Comparison of ENCODE assay signal across 19 mouse cellular contexts in the genomic region with DNA sequence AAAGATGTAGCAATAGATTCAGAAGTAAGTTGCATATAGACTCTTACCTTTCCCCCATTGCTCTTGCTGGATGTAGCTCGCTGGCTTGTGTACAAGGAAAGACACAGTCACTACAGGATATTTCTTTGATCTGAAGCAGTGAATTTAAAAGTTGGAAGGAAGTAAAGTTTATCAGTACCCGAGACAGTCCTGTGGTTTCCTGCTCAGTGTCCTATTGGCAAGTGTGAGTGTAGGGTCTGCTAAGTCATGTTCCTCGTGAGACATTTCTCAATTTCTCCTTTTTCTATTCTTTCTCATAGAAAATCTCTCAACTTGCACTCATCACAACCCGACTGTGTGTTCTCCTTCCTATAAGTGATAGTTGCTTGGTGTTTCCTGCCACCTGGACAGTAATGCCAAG. TPM values are rescaled to one million over a fixed set of nuclear protein-coding genes. Genes with fewer than 3 reads are reported as not detected.
"Had no signal": no experiment of that assay in that cellular context is flagged by ENCODE, and none has a peak within 500 bp of the region (broad histone marks: within the 10 kb centered on the region; RNA-seq: fewer than 3 reads in every experiment).

A gene (minus strand): TSS at position 91 of the 400 bp plus-strand sequence.

- ATAC-seq: liver, postnatal 0 days; midbrain, embryonic 15.5 days had no signal

- DNase-seq: kidney, adult 18-20 months; kidney, adult 9 months; kidney, postnatal 14 days; kidney, postnatal 4 days; left cerebral cortex, postnatal 4 days; liver, postnatal 0 days; lung, embryonic 14.5 days; lung, postnatal 10 days; lung, postnatal 36 days; retina, postnatal 1 day; right cerebral cortex, postnatal 4 days; thymus, postnatal 36 days had no signal

RNA-seq across cellular contexts. Expression of the gene that starts here (rescaled TPM):
- total RNA-seq: layer of hippocampus, adult 18-20 months; layer of hippocampus, postnatal 14 days; left cerebral cortex, adult 8-10 months; left cerebral cortex, postnatal 14 days; left cerebral cortex, postnatal 4 days; monocyte, adult 5-6 weeks; neutrophil, adult 5-6 weeks had no signal
